Mouse (Mus musculus) layer of hippocampus, adult 9-10 months (tissue): Measurements from ENCODE around the gene Exoc6.
"Not testable (repeated sequence)": the region's sequence is repeated elsewhere in the genome, so short reads cannot be mapped to it uniquely, and the experiment has no call there.

Experiments
- DNase-seq: peaks from one replicate; pipeline ENCODE4 v3.0.0; 2022; ENCODE audit warnings: low spot score

The Exoc6 gene

GRCm38 (mm10) chr19:37550101-37551039 is at the start of gene Exoc6:
Exoc6 (plus strand) TSS chr19:37550418.
- DNase-seq: no peak

- DNase-seq: no peak
Observed at GRCm38 (mm10) chr19:37502996-37503395, 47.2 kb upstream of the Exoc6 start.

- DNase-seq: no peak
Observed at GRCm38 (mm10) chr19:37506066-37506465, 44.2 kb upstream of the Exoc6 start.

DNA sequence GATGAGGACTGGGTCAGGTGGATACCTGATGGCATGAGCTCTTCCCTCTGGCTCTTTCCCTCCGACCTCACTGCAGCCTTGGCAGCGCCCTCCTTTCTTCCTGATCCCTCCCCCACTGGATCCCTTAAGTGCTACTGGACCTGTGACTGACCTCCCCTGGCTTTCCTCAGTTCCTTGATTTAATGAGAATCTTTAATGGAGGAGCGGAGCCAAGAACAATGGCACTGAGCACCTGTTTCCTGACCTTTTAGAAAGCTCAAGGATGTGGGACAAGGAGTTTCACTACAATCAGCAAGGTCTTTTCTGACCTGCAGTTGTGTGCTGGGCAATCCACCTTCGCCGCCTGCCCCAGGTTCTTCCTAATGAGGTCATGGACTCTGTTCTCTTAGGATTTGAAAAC is 43.6 kb upstream of the Exoc6 start:
- no peak for DNase-seq

- DNase-seq: peak; percentile 52
Observed at GRCm38 (mm10) chr19:37509725-37510124, 40.5 kb upstream of the Exoc6 start.

DNA sequence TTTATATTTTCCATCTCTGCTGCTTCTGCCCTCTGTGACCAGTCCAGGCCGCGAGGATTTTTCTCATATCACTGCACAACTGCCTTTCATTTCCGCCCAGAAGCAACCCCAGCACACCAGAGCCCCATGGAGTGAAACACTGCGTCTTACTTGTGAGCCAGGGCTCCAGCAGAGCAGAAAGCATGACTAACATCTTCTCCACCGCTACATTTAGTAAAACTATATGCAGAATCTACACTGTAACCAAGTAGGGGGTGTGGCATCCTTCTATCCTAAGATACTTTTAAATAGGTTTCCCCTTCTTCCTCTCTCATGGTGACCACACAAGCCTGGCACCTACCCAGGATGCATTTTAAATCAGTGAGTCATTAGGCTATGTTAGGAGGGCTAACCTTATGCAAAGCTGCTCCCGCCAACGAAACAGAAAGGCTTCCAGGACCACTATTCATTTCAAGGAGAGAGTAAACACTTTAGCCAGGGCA is 35.4 kb upstream of the Exoc6 start:
- DNase-seq: no peak

DNA sequence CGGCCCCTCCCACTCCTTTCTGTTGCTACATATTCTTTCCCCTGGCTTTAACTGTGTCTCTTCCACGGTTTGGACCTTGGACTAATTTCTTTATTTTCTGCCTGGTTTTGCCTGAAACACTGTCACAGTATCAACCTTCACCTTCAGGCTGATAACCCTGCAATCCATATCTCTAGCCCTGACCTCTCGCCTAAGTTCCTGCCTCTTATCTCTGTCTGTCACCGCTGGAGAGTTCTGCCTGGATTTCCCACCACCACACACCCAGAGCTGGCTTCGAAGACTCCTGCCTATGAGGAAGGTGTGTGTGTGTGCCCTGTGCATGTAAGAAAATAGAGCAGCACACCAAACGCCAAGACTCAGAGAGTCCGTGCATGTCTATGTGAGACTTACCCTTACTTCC is 32.8 kb upstream of the Exoc6 start:
- no peak for DNase-seq

- DNase-seq: no peak
Observed at GRCm38 (mm10) chr19:37520740-37521433, 29.3 kb upstream of the Exoc6 start.

DNA sequence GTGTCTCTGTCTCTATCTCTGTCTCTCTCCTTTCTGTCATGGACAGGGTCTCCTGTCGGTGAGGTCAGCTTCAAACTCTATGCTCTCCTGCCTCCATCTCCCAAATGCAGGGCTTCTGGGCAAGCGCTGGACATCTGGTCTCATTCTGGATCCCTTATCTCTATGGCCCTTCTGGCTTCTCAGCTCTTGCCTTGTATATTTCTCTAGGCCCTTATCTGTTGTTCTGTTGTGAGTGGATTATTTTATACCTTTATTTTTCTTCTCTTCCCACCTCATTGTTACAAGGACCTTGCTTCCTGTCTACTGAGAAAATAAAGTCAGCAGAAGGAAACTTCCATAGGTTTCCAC is 28.8 kb upstream of the Exoc6 start:
- DNase-seq: no peak

DNA sequence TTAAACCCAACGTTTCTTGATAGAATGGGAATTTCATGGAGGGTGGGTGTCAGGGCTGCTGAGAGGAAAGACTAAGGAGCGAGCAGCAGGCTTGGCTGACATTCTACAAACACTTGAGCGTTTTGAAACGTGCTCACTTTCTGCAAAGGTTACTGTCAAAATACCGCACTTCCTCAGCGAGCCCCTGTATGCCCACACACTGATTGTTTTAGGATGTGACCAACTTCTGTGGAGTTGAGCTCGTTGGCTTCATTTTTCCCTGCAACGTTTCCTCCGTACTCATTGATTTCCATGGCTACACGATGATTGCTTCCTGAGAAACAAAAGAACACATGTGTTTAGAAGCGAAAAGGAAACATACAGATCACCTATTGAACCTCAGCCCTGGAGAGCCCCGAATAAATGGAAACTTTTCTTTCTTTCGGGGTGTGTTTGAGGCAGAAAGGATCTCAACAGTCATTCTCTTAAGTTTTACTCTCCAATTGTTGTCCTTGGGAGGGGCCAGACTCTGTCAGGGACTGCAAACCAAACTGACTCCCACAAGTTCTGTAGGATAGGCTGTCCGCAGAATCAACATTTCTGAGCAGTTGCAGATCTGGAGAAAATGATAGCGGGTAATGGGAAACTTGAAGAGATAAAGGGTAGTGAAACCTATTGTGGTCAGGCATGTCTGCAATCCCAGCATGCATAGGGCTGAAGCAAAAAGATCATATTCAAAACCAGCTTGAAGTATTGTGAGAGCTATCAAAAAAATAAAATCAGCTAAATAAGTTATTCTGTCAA is 26.7 kb upstream of the Exoc6 start:
- no peak for DNase-seq

DNA sequence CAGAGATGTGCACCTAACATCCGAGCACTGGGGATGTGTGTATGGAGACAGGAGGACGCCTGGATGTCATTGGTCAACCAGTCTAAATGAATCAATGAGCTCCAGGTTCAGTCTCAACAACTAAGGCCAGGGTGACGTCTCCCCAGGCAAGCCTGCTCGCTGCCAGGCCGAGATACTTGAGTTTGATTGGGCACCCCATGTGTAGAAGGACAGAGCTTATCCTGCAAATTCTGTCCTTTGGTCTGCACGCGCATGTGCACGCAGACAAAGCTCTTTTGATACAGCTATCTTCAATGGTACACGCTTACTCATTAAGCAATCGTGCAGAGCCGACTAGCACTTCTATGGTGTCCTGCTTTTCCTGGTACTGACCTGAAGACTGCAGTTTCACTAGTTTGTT is 24.3 kb upstream of the Exoc6 start:
- DNase-seq: no peak

DNA sequence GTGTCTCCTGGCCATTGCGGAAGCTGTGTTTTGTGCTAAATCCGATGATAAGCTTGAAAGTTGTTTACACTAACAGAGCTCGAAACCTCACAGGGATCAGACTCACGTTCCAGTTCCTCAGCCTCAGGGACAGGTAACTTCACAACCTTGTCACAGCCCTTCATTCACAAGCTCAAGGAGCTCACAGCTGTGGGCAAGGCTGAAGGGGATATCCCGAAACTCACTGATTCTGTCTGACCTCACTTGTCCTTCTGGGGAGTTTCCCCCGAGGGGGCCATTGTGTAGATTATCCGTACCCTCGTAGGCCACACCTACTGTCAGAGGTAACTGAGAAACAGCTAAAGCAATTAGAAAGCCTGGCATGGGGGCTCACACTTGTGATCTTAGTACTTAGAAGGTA is 23.4 kb upstream of the Exoc6 start:
- DNase-seq: no peak

- not testable (repeated sequence) for DNase-seq
Observed at GRCm38 (mm10) chr19:37527736-37528135, 22.5 kb upstream of the Exoc6 start.

- no peak for DNase-seq
Observed at GRCm38 (mm10) chr19:37528581-37528980, 21.6 kb upstream of the Exoc6 start.

DNA sequence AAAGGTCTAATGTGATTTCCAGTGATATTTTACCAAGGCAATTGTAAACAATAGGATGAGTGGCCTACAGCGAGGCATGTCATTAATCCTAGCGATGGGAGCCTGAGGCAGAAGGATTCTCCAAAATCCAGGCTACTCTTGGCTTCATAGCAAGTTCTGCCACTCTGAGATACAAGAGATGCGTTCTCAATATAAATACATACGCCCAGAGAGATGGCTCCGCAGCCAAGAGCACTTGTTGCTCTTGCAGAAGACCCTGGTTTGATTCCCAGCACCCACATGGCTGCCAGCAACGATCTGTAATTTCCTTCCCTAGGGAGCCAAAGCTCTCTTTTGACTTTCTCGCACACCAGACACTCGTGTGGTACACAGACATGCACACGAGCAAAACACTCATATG is 20.9 kb upstream of the Exoc6 start:
- no peak for DNase-seq

DNA sequence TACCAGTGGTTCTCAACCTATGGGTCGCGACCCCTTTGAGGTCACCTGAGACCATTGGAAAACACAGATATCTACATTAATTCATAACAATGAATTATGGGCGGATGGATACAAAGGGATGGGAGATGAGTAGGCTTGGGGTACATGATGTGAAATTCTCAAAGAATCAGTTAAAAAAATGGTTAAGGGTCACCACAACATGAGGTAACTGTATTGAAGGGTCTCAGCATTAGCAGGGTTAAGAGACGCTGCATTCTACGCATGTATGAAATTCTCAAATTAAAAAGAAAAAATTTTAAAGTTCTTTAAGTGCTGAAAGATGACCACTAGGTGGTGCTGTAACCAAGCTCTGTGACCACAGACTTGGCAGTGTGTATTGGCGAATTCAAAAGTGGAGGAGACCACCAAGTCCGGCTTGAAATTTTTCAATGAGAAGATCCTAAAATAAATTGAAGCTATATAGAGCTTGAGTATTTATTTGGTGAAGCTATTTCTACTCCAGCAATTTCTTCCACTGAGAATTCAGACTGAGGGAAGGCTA is 20.2 kb upstream of the Exoc6 start:
- no peak for DNase-seq

- no peak for DNase-seq
Observed at GRCm38 (mm10) chr19:37530601-37531000, 19.6 kb upstream of the Exoc6 start.

- DNase-seq: no peak
Observed at GRCm38 (mm10) chr19:37531200-37531845, 18.9 kb upstream of the Exoc6 start.

DNA sequence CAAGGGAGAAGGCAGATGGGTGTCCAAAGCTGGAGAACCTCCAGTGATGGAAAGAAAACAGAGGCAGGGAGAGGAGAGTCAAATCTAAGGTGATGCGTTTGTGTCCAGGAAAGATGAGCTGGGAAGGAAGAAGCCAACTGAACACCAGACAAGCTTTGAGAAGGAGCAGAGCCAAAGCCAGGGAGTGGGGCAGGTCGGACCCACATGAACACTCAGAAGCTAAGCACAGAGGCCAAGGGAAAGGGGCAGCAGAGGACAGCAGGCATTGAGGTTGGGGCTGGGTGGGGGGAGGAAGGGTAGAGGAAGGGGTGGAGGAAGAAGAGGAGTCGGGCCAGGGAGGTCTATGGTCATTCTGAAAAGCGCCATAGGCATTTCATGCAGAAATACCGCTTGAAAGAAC is 17.0 kb upstream of the Exoc6 start:
- DNase-seq: no peak

GRCm38 (mm10) chr19:37534737-37535365 is 15.4 kb upstream of the Exoc6 start:
- no peak for DNase-seq

DNA sequence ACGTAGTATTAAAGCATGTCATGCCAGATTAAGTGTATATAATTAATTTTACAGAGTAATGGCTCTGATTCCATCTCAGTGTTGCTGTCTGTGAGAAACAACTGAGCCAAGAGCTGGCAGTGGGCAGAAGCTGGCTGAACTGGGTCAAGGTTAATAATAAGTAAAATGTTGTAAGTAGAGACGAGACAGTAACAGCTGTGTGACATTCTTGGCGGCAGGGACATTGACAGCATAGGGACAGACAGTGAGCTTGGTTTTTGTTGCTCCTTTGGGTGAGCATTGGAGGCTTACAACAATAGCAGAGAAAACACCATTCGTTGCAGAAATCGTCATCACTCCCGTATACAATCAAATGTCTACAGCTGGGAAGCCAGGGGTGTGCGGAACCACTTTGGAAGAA is 13.8 kb upstream of the Exoc6 start:
- DNase-seq: no peak
